Mouse (Mus musculus) embryonic fibroblast, embryonic 13.5 days (primary cell): ENCODE measurements around the gene Tcf7.

ENCODE experiments used
- CTCF ChIP-seq: IDR thresholded peaks from 2 replicates; pipeline ENCODE4 v1.5.1; 2011; ENCODE audit warnings: mild to moderate bottlenecking, control low read depth, low read length, moderate library complexity, borderline replicate concordance; ENCODE audit not compliant: insufficient read depth
- POLR2A ChIP-seq: IDR thresholded peaks from 2 replicates; pipeline ENCODE4 v1.6.1; 2011; ENCODE audit warnings: low read depth, mild to moderate bottlenecking, control low read depth, low read length, moderate library complexity

DNA sequence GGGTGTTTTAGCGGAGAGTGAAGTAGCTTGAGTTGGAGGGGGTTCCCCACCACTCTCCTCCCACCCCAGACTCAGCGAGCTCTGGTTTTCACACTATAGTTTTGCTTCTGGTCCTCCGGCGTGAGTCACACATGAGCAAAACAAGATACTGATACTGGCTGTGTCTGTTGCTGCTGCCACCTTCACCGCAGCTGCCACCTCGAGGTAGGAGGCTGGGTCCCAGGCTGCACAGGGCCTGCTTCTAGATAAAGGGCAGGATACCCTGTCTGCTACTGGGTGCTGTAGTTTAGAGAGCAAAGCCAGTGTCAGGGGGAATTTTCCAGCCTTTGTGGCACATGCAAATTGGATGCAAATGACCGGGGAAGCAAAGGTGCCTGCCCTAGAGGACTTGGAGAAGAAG, 16.9 kb upstream of the Tcf7 start:
- no peak for TF ChIP-seq CTCF
- TF ChIP-seq POLR2A: no peak
